Mouse (Mus musculus) adrenal gland, adult 18-20 months (tissue): ENCODE data around the gene Vmac. TPM values are rescaled to one million over a fixed set of nuclear protein-coding genes. Genes with fewer than 3 reads are reported as not detected.

Experiments
- DNase-seq, 2 experiments: peaks; one replicate each; pipeline ENCODE4 v3.0.0; 2021 to 2022; ENCODE audit warnings: low spot score in 2 of 2
- total RNA-seq, 2 experiments: library from RNA; stranded (reverse); gene quantifications; 1 replicate in 1 of 2; 2 replicates in 1 of 2; pipeline ENCODE4 v1.2.3; 2021

Gene Vmac
- total RNA-seq, 2 experiments from 2014 or later: 20.1 to 26.1 TPM

GRCm38 (mm10) chr17:56740788-56741160, 23.0 kb upstream of the Vmac start:
- DNase-seq: no peak

- DNase-seq: no peak
Measured at GRCm38 (mm10) chr17:56740118-56740787, 22.4 kb upstream of the Vmac start.

GRCm38 (mm10) chr17:56738221-56738620, 20.4 kb upstream of the Vmac start:
- no peak for DNase-seq

- no peak for DNase-seq
Measured at GRCm38 (mm10) chr17:56736534-56736933, 18.7 kb upstream of the Vmac start.

DNA sequence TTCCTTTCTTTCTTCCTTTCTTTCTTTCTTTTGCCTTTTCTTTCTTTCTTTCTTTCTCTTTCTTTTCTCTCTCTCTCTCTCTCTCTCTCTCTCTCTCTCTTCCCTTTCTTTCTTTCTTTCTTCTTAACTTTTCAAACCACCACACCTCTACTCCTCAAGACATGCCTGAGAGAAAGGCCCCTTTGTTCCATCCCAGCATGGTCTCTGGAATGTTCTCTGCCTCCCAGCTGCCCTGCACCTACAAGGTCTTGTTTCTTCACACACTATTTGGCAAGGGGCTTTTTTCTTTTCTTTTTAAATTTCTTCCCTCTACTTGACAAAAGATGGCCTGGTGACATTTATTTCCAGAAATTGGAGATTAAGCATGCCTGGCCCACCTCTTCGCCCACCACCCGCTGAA, 11.8 kb upstream of the Vmac start:
- DNase-seq: no peak

GRCm38 (mm10) chr17:56729151-56729550, 11.3 kb upstream of the Vmac start:
- DNase-seq: no peak

DNA sequence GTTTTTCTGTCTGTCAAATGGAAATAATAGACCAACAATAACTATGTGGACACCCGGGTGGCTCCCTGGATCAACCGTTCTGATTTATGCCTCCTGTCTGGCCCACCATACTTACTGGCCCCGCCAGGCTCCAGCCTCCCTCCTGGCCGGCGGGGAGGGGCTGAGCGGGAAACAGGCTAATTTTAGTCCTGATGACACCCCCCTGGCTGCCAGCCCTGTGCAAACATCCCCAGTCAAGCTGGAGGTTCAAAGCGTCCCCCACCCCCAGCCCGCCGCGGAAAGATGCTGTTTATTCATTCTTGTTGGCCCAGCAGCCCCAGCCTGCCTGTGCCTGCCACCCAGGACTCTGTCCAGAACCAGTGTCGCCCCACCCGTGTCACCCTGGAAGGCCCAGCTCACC, 10.3 kb upstream of the Vmac start:
- DNase-seq: no peak

- DNase-seq: no peak
Measured at GRCm38 (mm10) chr17:56727659-56728058, 9.8 kb upstream of the Vmac start.

DNA sequence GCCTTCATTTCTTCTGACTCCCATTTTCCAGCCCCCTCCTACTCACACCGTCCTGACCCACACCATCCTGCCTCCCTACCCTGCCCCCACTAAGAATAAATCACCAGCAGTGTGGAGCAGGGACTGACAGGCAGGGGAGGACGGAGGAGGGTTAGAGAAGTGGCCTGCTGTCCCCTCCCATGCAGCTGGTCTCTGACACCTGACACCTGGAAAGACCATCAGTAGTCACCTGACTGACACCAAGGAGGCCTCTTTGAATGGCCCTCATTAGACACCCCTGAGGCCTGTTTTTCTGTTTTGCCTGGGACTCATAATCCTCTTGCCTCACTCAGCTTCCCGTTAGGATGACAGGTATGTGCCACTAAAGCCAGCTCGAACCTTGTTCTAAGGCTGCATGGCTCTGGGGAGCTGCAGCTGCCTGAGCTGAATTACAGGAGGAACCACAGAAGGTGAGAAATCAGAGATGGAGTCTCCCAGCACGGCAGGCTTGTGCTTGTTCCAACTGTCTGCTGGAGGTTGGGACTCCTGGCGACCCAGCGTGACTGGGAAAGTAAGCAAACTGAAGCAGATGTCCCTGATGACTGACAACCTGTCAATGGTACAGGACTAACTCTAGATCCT, 9.3 kb upstream of the Vmac start:
- DNase-seq: no peak

- DNase-seq: no peak
Measured at GRCm38 (mm10) chr17:56723419-56724161, 5.8 kb upstream of the Vmac start.

GRCm38 (mm10) chr17:56722441-56722840, 4.6 kb upstream of the Vmac start:
- DNase-seq: no peak

DNA sequence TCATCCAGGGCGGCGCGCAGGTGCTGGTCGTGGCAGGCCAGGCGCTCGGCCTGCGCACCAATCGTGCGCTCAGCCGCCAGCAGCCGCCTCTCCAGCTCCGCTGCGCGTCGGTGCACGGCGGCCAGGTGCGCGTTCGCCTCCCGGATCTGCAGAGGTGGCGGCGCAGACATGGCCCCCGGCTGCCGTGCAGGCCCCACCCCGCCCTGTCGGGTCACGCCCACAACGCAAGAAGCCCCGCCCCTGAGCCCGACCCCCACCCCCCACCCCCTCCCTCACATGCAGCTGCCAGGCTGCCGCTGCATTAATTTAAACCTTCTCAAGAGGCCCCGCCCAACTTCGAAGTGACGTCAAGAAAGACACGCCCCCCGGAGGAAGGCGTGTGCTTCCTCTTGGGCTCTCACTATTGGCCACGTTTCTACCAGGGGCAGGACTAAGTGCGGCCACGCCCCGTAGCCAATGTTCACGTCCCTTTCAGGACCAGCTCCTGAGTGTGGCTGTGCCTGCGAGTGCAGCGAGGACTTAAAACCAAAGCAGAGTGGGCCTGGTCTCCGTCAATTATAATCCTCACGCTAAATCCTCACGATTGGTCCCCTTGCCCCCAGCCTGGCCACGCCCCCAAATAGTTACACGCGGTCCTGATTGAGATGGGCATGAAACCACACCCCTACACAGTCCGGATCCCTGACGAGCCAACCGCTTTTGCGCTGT, 1.0 kb downstream of the Vmac start:
- DNase-seq: peak; percentile 93

- no peak for DNase-seq
Measured at GRCm38 (mm10) chr17:56715914-56716654, 1.7 kb downstream of the Vmac start.

DNA sequence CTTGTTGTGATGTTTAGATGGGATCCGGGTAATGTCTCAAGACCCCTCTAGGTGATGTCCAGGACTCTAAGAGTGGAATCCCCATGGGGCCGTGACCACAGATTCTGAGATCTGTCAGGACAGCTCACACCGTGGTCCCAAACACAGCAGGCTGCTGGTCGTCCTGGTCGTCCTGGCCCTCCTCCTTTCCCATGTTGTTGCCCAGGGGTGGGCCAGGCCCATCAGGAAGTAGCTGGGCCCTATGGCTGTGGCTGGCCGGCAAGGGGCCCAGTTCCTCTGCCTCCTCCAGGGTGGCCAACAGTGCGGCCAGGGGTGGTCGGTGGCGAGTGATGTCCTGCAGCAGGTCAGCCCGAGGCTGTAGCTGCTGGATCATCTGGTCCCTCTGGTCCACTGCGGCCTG, 2.5 kb downstream of the Vmac start:
- DNase-seq: no peak

- no peak for DNase-seq
Measured at GRCm38 (mm10) chr17:56709708-56710107, 8.1 kb downstream of the Vmac start.

- DNase-seq: no peak
Measured at GRCm38 (mm10) chr17:56708692-56709091, 9.1 kb downstream of the Vmac start.

GRCm38 (mm10) chr17:56706515-56706914, 11.3 kb downstream of the Vmac start:
- DNase-seq: no peak

DNA sequence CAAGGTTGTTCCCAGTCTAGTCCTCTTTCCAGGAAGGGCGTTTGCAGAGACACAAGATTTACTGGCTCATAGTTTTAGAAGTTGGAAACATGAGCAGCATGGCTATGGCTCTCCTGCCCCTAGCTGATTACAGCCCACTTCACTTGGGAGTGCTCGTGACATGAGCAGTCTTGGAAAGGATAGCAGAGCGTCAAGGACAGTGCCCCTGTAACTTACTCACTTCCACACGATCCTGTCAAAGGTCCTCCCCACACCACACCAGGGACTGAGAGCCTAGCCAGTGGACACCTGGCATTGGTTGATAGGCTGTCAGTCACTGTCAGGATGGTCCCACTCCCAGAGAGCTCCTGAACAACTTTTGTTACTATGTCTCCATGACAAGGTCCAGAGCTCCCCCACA, 14.8 kb downstream of the Vmac start:
- DNase-seq: no peak

DNA sequence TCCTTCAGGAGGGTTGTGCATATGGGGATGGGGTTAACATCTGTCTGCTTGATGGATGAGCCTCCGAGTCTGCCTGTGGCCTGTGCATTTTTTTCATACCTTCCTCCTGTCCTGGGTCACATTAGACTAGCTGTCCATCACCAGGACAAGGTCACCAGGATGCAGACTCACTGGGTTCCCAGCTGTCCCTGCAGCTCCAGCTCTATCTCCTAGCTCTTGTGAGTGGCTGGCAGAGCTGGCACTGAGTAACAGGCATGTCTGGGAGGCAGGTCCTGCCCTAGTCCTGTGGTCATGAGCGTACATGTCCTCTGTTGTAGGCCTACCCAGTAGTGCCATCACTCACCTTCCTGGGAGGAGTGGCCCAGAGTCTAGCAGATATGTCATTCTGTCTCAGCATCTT, 17.4 kb downstream of the Vmac start:
- DNase-seq: no peak

DNA sequence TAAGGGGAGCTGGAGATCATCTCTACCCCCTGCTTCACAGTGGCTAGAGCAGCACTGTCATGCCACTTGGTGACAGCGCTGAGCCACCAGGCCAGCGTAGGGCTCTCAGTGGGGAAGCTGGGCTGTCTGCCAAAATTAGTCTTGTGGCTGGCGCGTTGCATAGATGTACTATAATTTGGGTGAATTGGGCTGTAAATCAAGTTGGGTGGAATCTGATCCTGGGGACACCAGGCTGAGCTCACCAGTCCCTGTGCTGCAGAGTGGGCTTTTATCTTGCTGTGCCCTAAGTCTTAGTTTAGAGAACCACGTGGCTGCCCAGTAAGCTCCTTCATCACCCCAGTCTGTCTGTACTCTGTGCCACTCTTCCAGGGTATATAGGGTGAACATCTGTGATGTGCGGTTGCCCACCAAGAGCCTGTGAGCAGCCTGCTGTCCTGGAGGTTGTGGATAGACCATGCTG, 23.9 kb downstream of the Vmac start:
- peak; percentile 58 to 61 for DNase-seq

DNA sequence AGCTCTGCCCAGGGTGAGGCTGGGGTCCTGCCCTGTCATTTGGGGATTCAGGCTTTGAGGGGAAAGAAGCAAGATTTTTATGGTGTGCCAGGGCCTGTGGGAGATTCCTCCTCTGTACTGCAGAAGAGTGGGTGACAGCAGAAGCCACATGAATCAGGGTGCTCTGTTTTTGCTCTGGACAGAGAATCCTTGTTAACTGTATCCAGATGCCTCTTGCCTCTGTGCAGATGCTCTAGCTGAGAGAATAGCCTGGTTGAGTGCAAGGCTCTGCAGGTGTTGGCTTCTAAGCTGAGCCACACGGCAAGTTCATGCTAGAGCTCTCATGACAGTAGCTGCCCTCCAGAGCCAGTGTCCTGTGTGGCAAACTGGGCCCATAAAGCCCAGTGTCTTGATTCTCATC, 24.4 kb downstream of the Vmac start:
- DNase-seq: no peak
